Mouse (Mus musculus) liver, adult 2 months (tissue): Measurements from ENCODE around the gene Galnt10.

ENCODE experiments used
- CTCF ChIP-seq: fragments of 200-500 bp; IDR thresholded peaks from 2 replicates; pipeline ENCODE4 v1.5.1; 2011; ENCODE audit warnings: low read depth, low read length, control low read depth
- POLR2A ChIP-seq: fragments of 200-500 bp; IDR thresholded peaks from 2 replicates; pipeline ENCODE4 v1.6.1; 2011; ENCODE audit warnings: low read length, control low read depth; ENCODE audit not compliant: insufficient read depth; ENCODE audit errors: extremely low read depth

DNA sequence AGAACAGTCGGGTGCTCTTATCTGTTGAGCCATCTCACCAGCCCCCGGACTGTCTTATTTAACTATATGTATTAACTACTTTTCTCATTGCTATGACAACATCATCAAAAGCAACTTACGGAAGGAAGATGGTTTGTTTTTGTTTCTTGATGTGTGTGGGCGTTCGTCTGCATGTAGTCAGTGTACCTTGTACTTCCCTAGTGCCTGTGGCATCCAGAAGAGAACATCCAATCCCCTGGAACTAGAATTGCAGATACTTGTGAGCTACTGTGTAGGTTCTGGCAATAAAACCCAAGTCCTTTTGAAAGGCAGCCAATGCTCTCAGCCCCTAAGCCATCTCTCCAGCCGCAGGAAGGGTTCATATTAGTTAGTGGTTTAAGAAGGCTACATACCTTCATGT is 72.8 kb downstream of the Galnt10 start:
- TF ChIP-seq CTCF (no peak), POLR2A (no peak)
